Mouse (Mus musculus): Measurements from ENCODE around the gene Imp4. TPM values are rescaled to one million over a fixed set of nuclear protein-coding genes. Genes with fewer than 3 reads are reported as not detected.

Imp4 gene
- polyA plus RNA-seq, 1 experiment from 2014 or later: 90.3 TPM

DNA sequence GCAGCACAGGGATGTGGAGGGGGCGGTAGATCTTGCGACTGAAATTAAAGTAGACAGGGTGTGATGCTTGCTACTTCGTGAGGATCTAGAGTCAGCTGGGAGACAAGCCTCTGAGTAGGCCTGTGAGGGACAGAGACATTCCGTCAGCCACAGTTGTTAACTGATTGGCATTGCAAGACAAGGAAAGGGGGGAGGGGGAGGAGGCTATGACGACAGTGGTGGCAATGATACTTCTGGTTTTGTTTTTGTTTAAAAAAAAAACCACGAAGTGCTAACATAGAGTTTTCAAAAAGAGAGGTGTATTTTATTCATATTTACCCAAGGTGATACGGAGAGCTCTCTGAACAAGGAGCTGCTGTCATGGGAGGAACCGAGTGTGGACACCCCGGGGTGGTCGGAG lies 44.8 kb downstream of the Imp4 start:
- H3K4me2 ChIP-seq: no peak overlapping the region
- no peaks in the 10 kb centered on the region for H3K36me3 ChIP-seq
- H3K9me3 ChIP-seq: no peaks in the 10 kb centered on the region
- H3K27ac ChIP-seq: no peak overlapping the region
- H3K4me1 ChIP-seq (replicated peaks): peaks cover 9% of the 10 kb centered on the region
- 74% methylated on average over 10 of the region's 10 CpGs for WGBS
- no peak for ATAC-seq (ENCODE audit: insufficient number of reproducible peaks, insufficient read depth, low FRiP score, low TSS enrichment, low read depth)
- H3K4me3 ChIP-seq (replicated peaks): no peak overlapping the region
- no peak overlapping the region for H3K9ac ChIP-seq (replicated peaks)
- H3K27me3 ChIP-seq: peaks cover 17% of the 10 kb centered on the region

GRCm38 (mm10) chr1:34485461-34486188 lies 46.0 kb downstream of the Imp4 start:
- no peaks in the 10 kb centered on the region for H3K36me3 ChIP-seq
- no peak overlapping the region for H3K27ac ChIP-seq
- H3K27me3 ChIP-seq: peaks cover 17% of the 10 kb centered on the region
- H3K9me3 ChIP-seq: no peaks in the 10 kb centered on the region
- no peak overlapping the region for H3K9ac ChIP-seq (replicated peaks)
- H3K4me1 ChIP-seq (replicated peaks): peaks cover 5% of the 10 kb centered on the region; the same call in 1 of the 2 replicates
- peak; percentile 56 for ATAC-seq (ENCODE audit: insufficient number of reproducible peaks, insufficient read depth, low FRiP score, low TSS enrichment, low read depth)
- H3K4me2 ChIP-seq: peak overlapping the region; percentile 46
- H3K4me3 ChIP-seq (replicated peaks): peak overlapping the region; percentile 25
- 10% methylated on average over 25 of the region's 25 CpGs for WGBS

DNA sequence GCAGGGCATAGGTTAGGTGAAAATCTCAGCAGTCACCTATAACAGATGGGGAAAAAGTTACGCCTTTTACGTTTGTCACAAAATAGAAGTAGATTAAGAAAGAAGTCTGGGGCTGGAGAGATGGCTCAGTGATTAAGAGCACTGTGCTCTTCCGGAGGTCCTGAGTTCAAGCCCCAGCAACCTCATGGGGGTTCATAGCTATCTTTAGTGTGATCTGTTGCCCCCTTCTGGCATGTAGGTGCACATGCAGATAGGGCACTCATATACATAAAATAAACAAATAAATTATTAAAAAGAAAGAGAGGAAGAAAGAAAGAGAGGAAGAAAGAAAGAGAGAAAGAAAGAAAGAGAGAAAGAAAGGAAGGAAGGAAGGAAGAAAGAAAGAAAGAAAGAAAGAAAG lies 47.7 kb downstream of the Imp4 start:
- H3K27me3 ChIP-seq: peaks cover 17% of the 10 kb centered on the region
- H3K36me3 ChIP-seq: no peaks in the 10 kb centered on the region
- H3K4me3 ChIP-seq (replicated peaks): no peak overlapping the region
- peaks cover 5% of the 10 kb centered on the region; the same call in 1 of the 2 replicates for H3K4me1 ChIP-seq (replicated peaks)
- H3K4me2 ChIP-seq: no peak overlapping the region
- no peak overlapping the region for H3K9ac ChIP-seq (replicated peaks)
- peaks cover 7% of the 10 kb centered on the region; the same call in 1 of the 2 replicates for H3K9me3 ChIP-seq
- 80% methylated on average over 3 of the region's 3 CpGs for WGBS
- no peak overlapping the region for H3K27ac ChIP-seq
- ATAC-seq (ENCODE audit: insufficient number of reproducible peaks, insufficient read depth, low FRiP score, low TSS enrichment, low read depth): no peak

DNA sequence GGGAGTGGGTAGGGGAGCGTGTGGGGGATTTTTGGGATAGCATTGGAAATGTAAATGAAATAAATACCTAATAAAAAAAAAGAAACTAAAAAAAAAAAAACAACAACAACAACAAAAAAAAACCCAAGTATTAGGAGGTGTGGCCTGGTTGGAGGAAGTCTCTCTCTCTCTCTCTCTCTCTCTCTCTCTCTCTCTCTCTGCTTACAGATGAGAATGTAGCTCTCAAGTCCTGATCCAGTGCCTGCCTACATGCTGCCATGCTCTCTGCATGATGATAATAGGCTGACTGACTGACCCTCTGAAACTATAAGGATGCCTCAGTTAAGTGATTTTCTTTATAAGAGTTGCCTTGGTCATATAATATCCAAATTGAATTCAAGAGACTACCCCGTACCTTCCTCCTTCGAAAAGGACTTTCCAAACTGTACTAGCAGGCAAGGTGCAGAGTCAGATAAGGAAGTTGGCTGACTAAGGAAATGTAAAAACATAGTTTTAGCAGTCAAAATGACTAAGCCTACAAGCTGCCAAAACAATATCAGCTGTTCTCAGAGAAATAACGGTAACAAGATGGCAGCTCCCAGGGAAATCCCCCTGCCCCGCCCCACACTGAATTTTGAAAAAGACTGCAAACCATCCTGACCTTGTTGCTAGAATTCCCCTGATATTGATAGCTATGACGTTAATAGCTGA lies 50.3 kb downstream of the Imp4 start:
- Histone ChIP-seq H3K4me2 (no peak overlapping the region), H3K27ac (no peak overlapping the region), H3K36me3 (no peaks in the 10 kb centered on the region), H3K9me3 (peaks cover 7% of the 10 kb centered on the region; the same call in 1 of the 2 replicates), H3K27me3 (peaks cover 13% of the 10 kb centered on the region), H3K9ac (replicated peaks) (no peak overlapping the region), H3K4me1 (replicated peaks) (peaks cover 5% of the 10 kb centered on the region; the same call in 1 of the 2 replicates), H3K4me3 (replicated peaks) (no peak overlapping the region)
- ATAC-seq (ENCODE audit: insufficient number of reproducible peaks, insufficient read depth, low FRiP score, low TSS enrichment, low read depth): no peak
- WGBS: 86% methylated on average over 6 of the region's 6 CpGs

DNA sequence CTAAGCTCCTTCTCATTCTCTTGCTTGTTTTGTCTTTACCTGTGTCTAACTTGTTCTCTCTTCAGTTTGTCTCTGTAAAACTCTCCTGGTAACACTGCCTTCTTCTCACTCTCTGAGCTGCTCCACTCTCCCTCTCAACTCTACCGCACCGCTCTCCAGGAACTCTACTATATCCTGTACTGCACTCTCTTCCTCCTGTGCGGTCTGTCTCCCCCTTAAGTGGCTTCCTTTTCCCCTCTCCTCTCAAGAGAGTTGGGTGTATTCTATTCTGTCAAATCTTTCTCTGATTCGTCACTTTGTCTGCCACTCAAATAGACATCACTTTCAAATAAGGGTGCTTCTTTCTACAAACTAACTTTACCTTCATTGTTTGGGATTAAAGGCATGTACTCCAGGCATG lies 51.8 kb downstream of the Imp4 start:
- Histone ChIP-seq H3K27ac (no peak overlapping the region), H3K9me3 (peaks cover 7% of the 10 kb centered on the region; the same call in 1 of the 2 replicates), H3K4me2 (no peak overlapping the region), H3K36me3 (no peaks in the 10 kb centered on the region), H3K4me1 (replicated peaks) (no peaks in the 10 kb centered on the region), H3K27me3 (no peaks in the 10 kb centered on the region), H3K9ac (replicated peaks) (no peak overlapping the region), H3K4me3 (replicated peaks) (no peak overlapping the region)
- WGBS: 92% methylated on average over 4 of the region's 4 CpGs
- ATAC-seq (ENCODE audit: insufficient number of reproducible peaks, insufficient read depth, low FRiP score, low TSS enrichment, low read depth): no peak

Small RNAs within 50 kb of the gene (microRNA-seq; reads per million reads assigned to microRNA genes)
- gene Mir5103: 3.5 reads per million, percentile 10 among the genes with 10 or more reads in this experiment

Other genes with a start within 250 kb of the Imp4 start
- gene Ccdc115, start 179 bp upstream of the Imp4 start, polyA plus RNA-seq (2016; fragmentation: Nextera tagmentation; extraction: Ambion mirVana): 45.4 and 45.7 TPM in 2 replicates
- gene Ptpn18, start 19.9 kb downstream of the Imp4 start, polyA plus RNA-seq (2016; fragmentation: Nextera tagmentation; extraction: Ambion mirVana): 10.8 and 13.4 TPM in 2 replicates
- not detected in 2 replicates for gene Prss39, start 58.6 kb downstream of the Imp4 start, polyA plus RNA-seq (2016; fragmentation: Nextera tagmentation; extraction: Ambion mirVana)
- gene Cfc1, start 95.8 kb downstream of the Imp4 start, polyA plus RNA-seq (2016; fragmentation: Nextera tagmentation; extraction: Ambion mirVana): not detected in 2 replicates
- 0.13 TPM in 1 of 2 replicates, not detected in the other for gene Prss40, start 121.1 kb downstream of the Imp4 start, polyA plus RNA-seq (2016; fragmentation: Nextera tagmentation; extraction: Ambion mirVana)
- 0.05 TPM in 1 of 2 replicates, not detected in the other for gene Amer3, start 139.8 kb downstream of the Imp4 start, polyA plus RNA-seq (2016; fragmentation: Nextera tagmentation; extraction: Ambion mirVana)

Measured in limb, embryonic 12.5 days (tissue).